Mouse (Mus musculus): ENCODE results near the gene Retnlb. TPM values are rescaled to one million over a fixed set of nuclear protein-coding genes. Genes with fewer than 3 reads are reported as not detected.
"Not testable (repeated sequence)": the region's sequence is repeated elsewhere in the genome, so short reads cannot be mapped to it uniquely, and the experiment has no call there.

The Retnlb gene
- total and polyA plus RNA-seq, 2 experiments from 2014 or later = not detected

GRCm38 (mm10) chr16:48842266-48842665 lies 25.6 kb downstream of the Retnlb start, which contains the start of gene Retnla:
TSS of gene Retnla (plus strand) at chr16:48842551.
- H3K36me3 ChIP-seq (ENCODE audit: insufficient read depth, low read length) = no peaks in the 10 kb centered on the region
- no peak within 1 kb of the TSS for H3K4me3 ChIP-seq (ENCODE audit: low read depth, low read length)
- DNase-seq (ENCODE audit: low spot score) (no peak), ATAC-seq (ENCODE audit: low FRiP score) (no peak)
- no peaks in the 10 kb centered on the region for H3K27me3 ChIP-seq (ENCODE audit: insufficient read depth, low read length)
- no peak within 1 kb of the TSS for H3K4me2 ChIP-seq (ENCODE audit: low read depth, low read length, poor library complexity, severe bottlenecking)
- no peaks in the 10 kb centered on the region for H3K4me1 ChIP-seq (ENCODE audit: insufficient read depth, low read length)
- H3K9ac ChIP-seq (replicated peaks; ENCODE audit: low read length, poor library complexity, severe bottlenecking) = no peak within 1 kb of the TSS
- no peak within 1 kb of the TSS for H3K27ac ChIP-seq (ENCODE audit: low read depth, low read length)
- 80% methylated on average over 3 of the region's 3 CpGs for WGBS
- TF ChIP-seq CTCF (IDR thresholded peaks at IDR 0.05) = no peak
- H3K9me3 ChIP-seq (ENCODE audit: low read length) = no peaks in the 10 kb centered on the region

- Histone ChIP-seq H3K4me2 (ENCODE audit: low read depth, low read length, poor library complexity, severe bottlenecking) (no peak overlapping the region), H3K9ac (replicated peaks; ENCODE audit: low read length, poor library complexity, severe bottlenecking) (no peak overlapping the region), H3K4me3 (ENCODE audit: low read depth, low read length) (no peak overlapping the region), H3K27me3 (ENCODE audit: insufficient read depth, low read length) (no peaks in the 10 kb centered on the region), H3K4me1 (ENCODE audit: insufficient read depth, low read length) (no peaks in the 10 kb centered on the region), H3K27ac (ENCODE audit: low read depth, low read length) (no peak overlapping the region), H3K36me3 (ENCODE audit: insufficient read depth, low read length) (no peaks in the 10 kb centered on the region), H3K9me3 (ENCODE audit: low read length) (no peaks in the 10 kb centered on the region)
- no peak for TF ChIP-seq CTCF (IDR thresholded peaks at IDR 0.05)
- no peak for DNase-seq (ENCODE audit: low spot score)
- WGBS = 95% methylated on average over 4 of the region's 4 CpGs
- no peak for ATAC-seq (ENCODE audit: low FRiP score)
Observed at GRCm38 (mm10) chr16:48843671-48844386, 27.2 kb downstream of the Retnlb start.

GRCm38 (mm10) chr16:48865004-48865403 lies 48.3 kb downstream of the Retnlb start:
- not testable (repeated sequence) for H3K4me1 ChIP-seq (ENCODE audit: insufficient read depth, low read length); H3K36me3 ChIP-seq (ENCODE audit: insufficient read depth, low read length); H3K27ac ChIP-seq (ENCODE audit: low read depth, low read length); H3K27me3 ChIP-seq (ENCODE audit: insufficient read depth, low read length); H3K4me2 ChIP-seq (ENCODE audit: low read depth, low read length, poor library complexity, severe bottlenecking); H3K9ac ChIP-seq (replicated peaks; ENCODE audit: low read length, poor library complexity, severe bottlenecking); DNase-seq (ENCODE audit: low spot score); H3K4me3 ChIP-seq (ENCODE audit: low read depth, low read length); H3K9me3 ChIP-seq (ENCODE audit: low read length); ATAC-seq (ENCODE audit: low FRiP score)
- 95% methylated on average over 1 of the region's 1 CpGs for WGBS

- DNase-seq (ENCODE audit: low spot score) (no peak), ATAC-seq (ENCODE audit: low FRiP score) (no peak)
- no peaks in the 10 kb centered on the region for H3K36me3 ChIP-seq (ENCODE audit: insufficient read depth, low read length)
- no peaks in the 10 kb centered on the region for H3K4me1 ChIP-seq (ENCODE audit: insufficient read depth, low read length)
- no peak for TF ChIP-seq CTCF (IDR thresholded peaks at IDR 0.05)
- no peak overlapping the region for H3K9ac ChIP-seq (replicated peaks; ENCODE audit: low read length, poor library complexity, severe bottlenecking)
- no peak overlapping the region for H3K4me2 ChIP-seq (ENCODE audit: low read depth, low read length, poor library complexity, severe bottlenecking)
- no peaks in the 10 kb centered on the region for H3K9me3 ChIP-seq (ENCODE audit: low read length)
- H3K4me3 ChIP-seq (ENCODE audit: low read depth, low read length) = no peak overlapping the region
- H3K27ac ChIP-seq (ENCODE audit: low read depth, low read length) = no peak overlapping the region
- no peaks in the 10 kb centered on the region for H3K27me3 ChIP-seq (ENCODE audit: insufficient read depth, low read length)
- 71% methylated on average over 2 of the region's 2 CpGs for WGBS
Observed at GRCm38 (mm10) chr16:48867690-48868089, 51.0 kb downstream of the Retnlb start.

Other genes starting within 250 kb of the Retnlb start
- 0.11 TPM in 1 of 2 replicates, not detected in the other for gene Trat1, start 44.8 kb upstream of the Retnlb start, total RNA-seq (2014; rRNA removed)
- gene Trat1, start 44.8 kb upstream of the Retnlb start, polyA plus RNA-seq (2015; fragmentation: Nextera tagmentation; extraction: Ambion mirVana) = 0.18 TPM in 1 of 2 replicates, not detected in the other
- gene Retnla, start 25.7 kb downstream of the Retnlb start, total RNA-seq (2014; rRNA removed) = not detected in 2 replicates
- gene Retnla, start 25.7 kb downstream of the Retnlb start, polyA plus RNA-seq (2015; fragmentation: Nextera tagmentation; extraction: Ambion mirVana) = not detected in 2 replicates
- not detected in 2 replicates for gene Retnlg, start 55.8 kb downstream of the Retnlb start, total RNA-seq (2014; rRNA removed)
- gene Retnlg, start 55.8 kb downstream of the Retnlb start, polyA plus RNA-seq (2015; fragmentation: Nextera tagmentation; extraction: Ambion mirVana) = 0.72 and 0.85 TPM in 2 replicates
- gene Dzip3, start 177.3 kb downstream of the Retnlb start, total RNA-seq (2014; rRNA removed) = 109 and 137 TPM in 2 replicates
- gene Dzip3, start 177.3 kb downstream of the Retnlb start, polyA plus RNA-seq (2015; fragmentation: Nextera tagmentation; extraction: Ambion mirVana) = 48.3 and 53.5 TPM in 2 replicates
- 2.8 and 6.0 TPM in 2 replicates for gene Cip2a, start 177.3 kb downstream of the Retnlb start, total RNA-seq (2014; rRNA removed)
- gene Cip2a, start 177.3 kb downstream of the Retnlb start, polyA plus RNA-seq (2015; fragmentation: Nextera tagmentation; extraction: Ambion mirVana) = 2.2 and 2.5 TPM in 2 replicates
- 0.05 and 0.33 TPM in 2 replicates for gene Myh15, start 240.6 kb downstream of the Retnlb start, total RNA-seq (2014; rRNA removed)
- gene Myh15, start 240.6 kb downstream of the Retnlb start, polyA plus RNA-seq (2015; fragmentation: Nextera tagmentation; extraction: Ambion mirVana) = 0.06 and 0.07 TPM in 2 replicates